Mouse (Mus musculus): ENCODE results near the gene Dscam.

GRCm38 (mm10) chr16:96655548-96655947 lies 515.0 kb downstream of the Dscam start:
- TF ChIP-seq CTCF (IDR thresholded peaks at IDR 0.05; ENCODE audit: low read depth, low read length) (no peak), POLR2A (IDR thresholded peaks at IDR 0.05; ENCODE audit: borderline replicate concordance, low read depth, low read length) (no peak)
